Mouse (Mus musculus) layer of hippocampus, adult 2 months (tissue): Measurements from ENCODE around the gene Efcc1. TPM values are rescaled to one million over a fixed set of nuclear protein-coding genes. Genes with fewer than 3 reads are reported as not detected.

Source experiments
- DNase-seq, 2 experiments: peaks; one replicate each; pipeline ENCODE4 v3.0.0; 2022; ENCODE audit warnings: low spot score in 2 of 2
- H3K27ac ChIP-seq: fragments of 200-600 bp; 2 replicates; pipeline ENCODE4 v1.8.1; 2022
- H3K4me3 ChIP-seq: fragments of 200-600 bp; 2 replicates; pipeline ENCODE4 v1.8.1; 2022; ENCODE audit warnings: mild to moderate bottlenecking
- CTCF ChIP-seq: fragments of 200-600 bp; conservative IDR thresholded peaks from 2 replicates; pipeline ENCODE4 v1.8.1; 2022; ENCODE audit warnings: antibody characterized with exemption, mild to moderate bottlenecking, moderate library complexity
- total RNA-seq, 2 experiments: library from RNA; stranded (reverse); gene quantifications; 2 replicates each; pipeline ENCODE4 v1.2.3; 2021

Efcc1 gene
- total RNA-seq, 2 experiments from 2014 or later, result 3.7 to 4.3 TPM

DNA sequence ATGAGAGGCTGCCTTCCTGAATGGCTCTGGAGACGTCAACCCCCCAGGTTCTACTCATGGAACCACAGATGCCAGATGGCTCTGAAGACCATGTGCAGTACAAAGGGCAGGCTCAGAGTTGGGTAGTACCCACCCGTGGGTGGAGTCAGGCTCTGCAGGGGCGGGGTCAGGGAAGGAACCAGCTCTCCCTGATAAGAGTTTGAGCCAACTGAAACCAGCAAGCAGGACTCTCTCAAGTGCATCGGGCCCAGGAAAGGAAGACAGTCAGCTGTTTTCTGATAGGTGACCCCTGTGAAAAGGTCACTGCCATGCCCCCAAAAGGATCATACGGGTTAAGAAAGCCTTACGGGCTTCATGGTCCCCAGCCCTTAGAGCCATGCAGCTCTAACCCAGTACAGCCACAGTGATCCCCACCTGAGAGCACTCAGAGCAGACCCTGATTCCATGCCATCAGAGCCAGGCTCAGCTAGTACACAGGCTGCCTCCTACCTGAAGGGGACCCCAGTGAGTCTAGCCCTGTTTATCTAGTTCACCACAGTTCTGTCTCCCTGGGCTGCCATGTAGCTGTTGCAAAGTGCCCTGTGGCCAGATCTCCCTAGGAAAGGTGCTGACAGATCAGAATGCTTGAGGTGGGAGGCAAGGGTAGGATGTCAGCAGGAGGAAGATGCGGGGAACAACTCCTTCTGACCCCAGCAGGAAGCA, 60.3 kb downstream of the Efcc1 start:
- H3K4me3 ChIP-seq, result no peak overlapping the region
- TF ChIP-seq CTCF, result no peak
- no peak overlapping the region for H3K27ac ChIP-seq
- DNase-seq, result no peak

DNA sequence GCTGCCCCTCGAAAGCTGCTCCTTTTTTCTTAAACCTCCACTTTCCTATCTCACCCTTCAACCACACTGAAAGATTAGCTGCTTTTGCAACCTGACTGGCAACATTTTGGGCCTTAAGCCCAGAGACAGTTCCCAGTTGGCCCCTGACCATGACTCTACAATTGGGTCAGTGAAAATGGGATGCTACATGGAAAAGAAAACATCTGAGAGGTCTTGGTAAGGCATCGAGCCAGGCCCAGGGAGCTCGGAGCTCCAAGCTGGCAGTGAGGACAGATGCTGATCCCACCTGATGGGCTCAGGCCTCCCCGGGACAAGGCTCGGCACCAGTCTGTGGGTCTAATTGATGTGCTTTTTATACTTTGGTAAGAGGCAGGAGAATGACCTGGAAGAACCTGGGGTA, 61.2 kb downstream of the Efcc1 start:
- no peak overlapping the region for H3K4me3 ChIP-seq
- no peak for DNase-seq
- no peak for TF ChIP-seq CTCF
- H3K27ac ChIP-seq, result no peak overlapping the region

DNA sequence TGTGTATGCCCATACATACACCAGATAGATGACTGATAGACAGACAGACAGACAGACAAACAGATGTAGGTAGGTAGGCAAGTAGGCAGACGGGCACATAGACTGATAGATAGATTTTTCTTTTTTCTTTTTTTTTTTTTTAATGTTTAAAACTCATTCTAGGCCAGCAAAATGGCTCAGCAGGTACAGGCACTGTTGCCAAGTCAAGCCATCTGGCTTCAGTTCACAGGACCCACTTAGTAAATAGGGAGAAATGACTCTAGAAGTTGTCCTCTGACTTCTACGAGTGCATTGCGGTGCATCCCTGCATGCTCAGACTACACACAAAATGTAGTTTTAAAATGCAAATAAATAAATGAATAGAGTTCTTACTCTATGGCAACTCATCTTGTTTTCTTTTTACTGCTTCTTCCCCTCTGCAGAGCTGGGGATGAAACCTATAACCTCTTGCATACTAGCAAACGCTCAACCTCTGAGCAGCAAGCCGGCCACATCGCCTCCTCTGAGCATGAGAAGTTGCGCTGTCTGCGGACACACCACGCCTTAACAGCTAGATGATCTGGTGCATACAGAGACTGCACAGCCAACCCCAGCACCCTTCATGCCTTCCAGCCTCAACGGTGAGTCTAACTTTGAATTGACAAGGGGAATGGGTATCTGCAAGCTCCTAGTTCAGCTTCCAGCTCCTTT, 63.3 kb downstream of the Efcc1 start:
- no peak for TF ChIP-seq CTCF
- no peak for DNase-seq
- Histone ChIP-seq H3K27ac (no peak overlapping the region), H3K4me3 (no peak overlapping the region)

DNA sequence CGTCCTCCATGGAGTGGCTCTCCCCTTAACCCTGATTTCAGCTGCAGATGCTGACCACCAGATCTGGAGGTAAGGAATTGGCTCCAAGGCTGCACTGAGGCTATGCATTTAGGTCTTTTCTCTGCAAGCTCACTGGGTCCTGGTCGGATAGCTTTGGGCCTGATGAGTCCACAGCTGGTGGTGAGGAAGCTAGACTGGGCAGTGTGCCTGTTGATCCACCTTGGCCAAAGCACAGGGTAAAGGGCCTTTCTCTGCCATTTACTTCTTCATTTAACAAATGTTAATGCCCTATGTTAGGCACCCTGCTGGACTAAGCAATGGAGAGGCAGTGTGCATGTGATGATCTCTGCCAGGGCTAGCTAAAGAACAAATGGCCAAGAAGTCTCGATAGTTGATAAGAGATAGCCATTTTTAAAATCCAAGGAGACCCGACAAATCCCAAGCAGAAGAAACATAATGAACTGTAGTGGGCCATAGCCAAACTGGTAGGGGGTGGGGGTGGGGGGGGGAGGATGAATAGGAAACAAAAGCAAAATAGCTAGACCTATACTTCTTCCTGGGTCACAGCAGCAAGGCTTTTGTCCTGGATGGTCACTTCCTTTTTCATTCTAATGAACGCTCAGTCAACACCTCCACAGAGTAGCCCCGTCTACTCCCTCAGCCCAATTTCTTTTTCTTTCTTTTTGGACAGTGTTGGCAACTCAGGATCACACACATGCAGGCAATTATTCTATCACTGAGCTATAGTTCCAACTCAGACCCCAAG, 64.9 kb downstream of the Efcc1 start:
- no peak for DNase-seq
- Histone ChIP-seq H3K4me3 (no peak overlapping the region), H3K27ac (no peak overlapping the region)
- TF ChIP-seq CTCF, result no peak

DNA sequence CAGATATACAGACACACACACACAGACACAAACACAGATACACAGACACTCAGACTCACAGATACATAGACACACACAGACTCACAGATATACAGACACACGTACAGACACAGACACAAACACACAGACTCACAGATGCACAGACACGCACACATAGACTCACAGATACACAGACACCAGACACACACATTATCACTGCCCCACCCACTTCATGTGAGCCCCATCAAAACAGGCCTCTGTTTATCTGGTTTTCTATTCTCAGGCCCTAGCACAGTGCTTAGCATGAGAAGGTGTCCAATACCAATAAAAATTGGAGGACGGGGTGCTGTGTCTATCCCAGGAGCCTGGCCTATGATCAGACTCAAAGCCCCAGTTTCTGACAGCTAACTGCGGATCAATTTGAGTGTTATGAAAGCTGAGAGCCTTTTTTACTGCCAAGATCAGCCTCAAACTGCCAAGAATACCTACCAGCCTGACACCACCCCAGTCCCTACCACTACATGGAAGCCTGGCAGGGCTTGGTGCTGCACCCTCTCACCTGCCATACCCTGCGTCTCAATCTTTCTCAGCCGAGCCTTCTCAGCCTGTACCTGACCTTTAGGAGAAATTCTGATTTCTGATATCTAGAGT, 65.7 kb downstream of the Efcc1 start:
- DNase-seq, result no peak

DNA sequence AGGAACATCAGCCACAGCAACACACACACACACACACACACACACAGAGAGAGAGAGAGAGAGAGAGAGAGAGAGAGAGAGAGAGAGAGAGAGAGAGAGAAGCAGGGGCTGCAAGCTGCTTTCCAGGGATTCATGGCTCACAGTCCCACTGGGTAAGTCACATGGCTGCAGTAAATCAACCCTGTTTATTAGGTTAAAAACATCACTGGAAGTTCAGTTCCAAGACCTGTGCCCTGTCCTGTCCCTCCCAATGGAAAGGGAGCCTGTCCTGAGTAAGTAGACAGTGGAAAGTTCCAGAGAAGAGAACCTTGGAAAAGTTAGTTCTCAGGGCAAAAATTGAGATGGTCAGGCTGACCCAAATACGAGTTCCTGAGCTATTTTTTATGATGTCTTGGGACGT, 66.7 kb downstream of the Efcc1 start:
- Histone ChIP-seq H3K4me3 (no peak overlapping the region), H3K27ac (no peak overlapping the region)
- no peak for TF ChIP-seq CTCF
- DNase-seq, result no peak

More for the DNA sequence above, 65.7 kb downstream of the Efcc1 start:
- TF ChIP-seq CTCF, result no peak
- Histone ChIP-seq H3K27ac (no peak overlapping the region), H3K4me3 (no peak overlapping the region)

DNA sequence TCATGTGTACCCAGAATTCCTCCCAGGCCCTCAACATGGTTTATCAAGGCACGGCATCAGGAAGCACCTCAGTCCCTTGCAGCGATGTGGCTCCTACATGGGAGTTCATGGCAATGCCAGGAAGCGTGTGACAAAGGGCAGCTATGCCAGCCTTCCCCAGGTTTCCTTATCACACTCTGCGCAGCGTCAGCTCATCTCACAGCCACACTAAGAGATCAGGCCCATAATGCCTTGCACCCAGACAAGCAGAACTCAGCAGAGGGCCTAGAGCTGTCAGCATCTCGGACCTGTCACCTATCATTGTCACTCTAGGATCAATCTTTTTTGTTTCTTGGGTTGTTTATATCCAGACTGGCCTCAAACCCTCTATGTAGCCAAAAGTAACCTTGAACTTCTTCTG, 68.9 kb downstream of the Efcc1 start:
- no peak overlapping the region for H3K4me3 ChIP-seq
- no peak for DNase-seq
- no peak overlapping the region for H3K27ac ChIP-seq
- TF ChIP-seq CTCF, result no peak

DNA sequence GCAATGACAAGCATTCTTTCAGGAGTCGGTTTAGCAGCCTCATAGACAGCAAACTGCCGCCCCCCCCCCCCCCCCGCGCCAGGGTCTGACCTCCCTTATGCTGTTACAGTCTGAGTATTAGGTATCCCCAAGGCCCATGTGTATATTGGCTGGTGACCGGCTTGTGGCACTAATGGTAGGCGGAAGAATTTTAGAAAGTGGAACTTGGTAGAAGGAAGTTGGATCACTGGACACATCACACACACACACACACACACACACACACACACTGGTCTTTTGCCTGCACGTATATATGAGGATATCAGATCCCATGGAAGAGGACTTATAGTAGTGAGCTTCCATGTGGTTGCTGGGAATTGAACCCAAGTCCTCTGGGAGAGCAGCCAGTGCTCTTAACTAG, 71.8 kb downstream of the Efcc1 start:
- H3K27ac ChIP-seq, result no peak overlapping the region
- no peak overlapping the region for H3K4me3 ChIP-seq
- TF ChIP-seq CTCF, result no peak
- DNase-seq, result no peak

DNA sequence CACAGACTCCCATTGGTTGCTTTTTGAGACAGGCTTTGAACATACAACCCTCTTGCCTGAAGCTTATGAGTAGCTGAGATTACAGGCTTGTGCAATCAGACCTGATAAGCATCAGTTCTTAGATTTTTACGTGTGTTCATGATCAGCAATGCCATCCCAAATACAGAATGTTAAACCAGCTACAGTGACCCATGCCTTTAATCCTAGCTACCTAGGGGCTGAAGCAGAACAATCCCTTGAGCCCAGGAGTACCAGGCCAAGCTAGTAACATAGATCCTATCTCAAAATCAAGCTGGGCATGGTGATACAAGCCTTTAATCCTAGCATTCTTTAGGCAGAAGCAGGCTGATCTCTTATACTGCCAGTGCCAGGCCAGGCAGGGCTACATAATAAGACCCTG, 73.4 kb downstream of the Efcc1 start:
- TF ChIP-seq CTCF, result no peak
- DNase-seq, result no peak
- no peak overlapping the region for H3K4me3 ChIP-seq
- H3K27ac ChIP-seq, result no peak overlapping the region

DNA sequence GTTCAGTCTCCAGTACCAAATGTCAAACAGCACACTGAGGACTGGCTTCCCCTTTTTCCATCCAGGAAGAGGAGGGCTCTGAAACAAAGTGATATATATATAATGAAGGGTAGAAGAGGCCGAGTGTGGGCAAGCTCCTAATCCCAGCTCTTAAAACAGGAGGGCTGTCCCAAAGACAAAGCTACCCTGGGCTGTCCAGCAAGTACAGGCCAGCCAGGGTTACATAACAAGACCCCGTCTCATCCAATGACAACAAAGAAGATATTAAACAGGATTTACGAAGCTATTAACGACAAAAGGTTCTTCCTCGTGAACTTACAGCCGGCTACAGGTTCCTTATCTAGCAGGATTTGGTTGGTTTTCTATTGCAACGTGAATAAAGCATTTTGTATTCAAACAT, 74.2 kb downstream of the Efcc1 start:
- Histone ChIP-seq H3K27ac (no peak overlapping the region), H3K4me3 (no peak overlapping the region)
- no peak for DNase-seq
- TF ChIP-seq CTCF, result no peak

DNA sequence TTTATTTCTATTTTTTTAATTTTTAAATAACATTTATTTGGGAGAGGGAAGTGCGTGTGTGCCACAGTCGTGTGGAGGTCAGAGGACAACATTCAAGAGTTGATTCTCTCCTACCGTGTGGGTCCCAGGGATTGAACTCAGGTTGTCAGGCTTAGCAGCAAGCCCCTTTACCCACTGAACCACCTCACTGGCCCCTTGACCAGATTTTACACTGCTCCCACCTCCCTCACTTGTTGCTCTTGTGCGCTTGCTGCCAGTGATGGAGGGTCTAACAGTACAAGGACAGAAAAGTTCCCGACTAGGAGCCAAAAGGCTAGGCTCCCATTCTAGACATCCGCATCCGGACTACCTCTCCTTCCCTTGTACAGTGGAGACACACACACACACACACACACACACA, 74.8 kb downstream of the Efcc1 start:
- TF ChIP-seq CTCF, result no peak
- Histone ChIP-seq H3K27ac (no peak overlapping the region), H3K4me3 (no peak overlapping the region)
- no peak for DNase-seq

Other genes with a start within 250 kb of the Efcc1 start
- gene Arhgap25, start 197.6 kb upstream of the Efcc1 start, total RNA-seq, result 1 to 10 TPM; 2.5 to 2.9 TPM
- under 1 TPM; 0.08 to 0.17 TPM for gene Prokr1, start 140.1 kb upstream of the Efcc1 start, total RNA-seq
- 1 to 10 TPM; 6.9 to 7.9 TPM for gene Aplf, start 58.7 kb upstream of the Efcc1 start, total RNA-seq
- gene Gp9, start 47.2 kb downstream of the Efcc1 start, total RNA-seq, result 1 to 10 TPM in 1 of 2 experiments, under 1 TPM in 1; 0.98 to 1.2 TPM
- 10 to 100 TPM; 10.7 to 15.5 TPM for gene Rab43, start 81.3 kb downstream of the Efcc1 start, total RNA-seq
- gene Gm45140, start 104.9 kb downstream of the Efcc1 start, total RNA-seq, result 1 to 10 TPM; 3.7 to 4.4 TPM
- gene Isy1, start 107.9 kb downstream of the Efcc1 start, total RNA-seq, result 10 to 100 TPM; 25.1 to 29.3 TPM
- 100 to 1,000 TPM; 255 to 275 TPM for gene Cnbp, start 120.2 kb downstream of the Efcc1 start, total RNA-seq
- gene Copg1, start 156.9 kb downstream of the Efcc1 start, total RNA-seq, result 100 to 1,000 TPM; 258 to 266 TPM
- gene Hmces, start 183.1 kb downstream of the Efcc1 start, total RNA-seq, result 10 to 100 TPM; 23.0 to 27.3 TPM